Mouse (Mus musculus) cortical plate, adult 2 months (tissue): ENCODE results near the gene Otop1.

Source experiments
- CTCF ChIP-seq: fragments of 200-500 bp; IDR thresholded peaks from 2 replicates; pipeline ENCODE4 v1.5.1; 2011; ENCODE audit warnings: mild to moderate bottlenecking, control low read depth, low read length; ENCODE audit not compliant: insufficient read depth; ENCODE audit errors: extremely low read depth
- POLR2A ChIP-seq: fragments of 200-500 bp; IDR thresholded peaks from 2 replicates; pipeline ENCODE4 v1.6.1; 2011; ENCODE audit warnings: mild to moderate bottlenecking, low read length, control low read depth; ENCODE audit not compliant: insufficient read depth; ENCODE audit errors: extremely low read depth

- TF ChIP-seq CTCF = peak; percentile 91
- no peak for TF ChIP-seq POLR2A
Observed at GRCm38 (mm10) chr5:38307255-38308101, 31.7 kb downstream of the Otop1 start.
